Mouse (Mus musculus) urinary bladder, adult 18-20 months (tissue): Measurements from ENCODE around the gene Arglu1.

ENCODE experiments used
- DNase-seq, 2 experiments: peaks; one replicate each; pipeline ENCODE4 v3.0.0; 2022; ENCODE audit warnings: low spot score in 2 of 2, mixed read lengths in 2 of 2

The Arglu1 gene

GRCm38 (mm10) chr8:8658426-8659224 lies 31.7 kb downstream of the Arglu1 start:
- DNase-seq: peak; percentile 70 to 83

DNA sequence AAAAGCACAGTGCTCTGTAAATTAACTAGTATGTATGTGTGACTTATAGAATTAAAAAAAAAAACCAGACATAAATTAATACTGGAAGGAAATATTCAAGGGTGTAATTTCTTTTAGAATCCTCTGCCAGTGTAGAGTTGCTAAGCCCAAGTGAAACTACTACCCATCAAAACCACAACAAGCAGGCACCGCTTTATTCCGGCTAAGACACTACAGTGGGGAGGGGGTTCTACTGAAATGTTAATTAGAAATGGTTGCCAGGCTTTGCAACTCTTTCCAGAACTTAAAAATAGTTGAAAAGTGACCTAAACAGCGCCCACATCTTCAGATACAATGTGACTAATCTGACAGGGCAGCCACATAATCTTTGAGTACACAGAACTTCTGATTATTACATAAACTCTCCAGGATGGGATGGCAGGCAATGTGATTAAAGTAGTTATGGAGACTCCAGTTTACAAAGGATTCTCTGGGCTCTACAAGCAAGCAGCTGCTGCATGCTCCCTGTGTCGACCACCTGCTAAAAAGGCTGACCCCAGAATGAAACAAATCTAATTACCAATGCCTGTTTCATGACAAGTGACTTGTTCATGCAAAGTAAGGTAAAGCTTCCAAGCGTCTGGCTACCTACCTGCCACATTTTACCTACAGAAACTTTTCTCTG lies 32.5 kb downstream of the Arglu1 start:
- DNase-seq: no peak

DNA sequence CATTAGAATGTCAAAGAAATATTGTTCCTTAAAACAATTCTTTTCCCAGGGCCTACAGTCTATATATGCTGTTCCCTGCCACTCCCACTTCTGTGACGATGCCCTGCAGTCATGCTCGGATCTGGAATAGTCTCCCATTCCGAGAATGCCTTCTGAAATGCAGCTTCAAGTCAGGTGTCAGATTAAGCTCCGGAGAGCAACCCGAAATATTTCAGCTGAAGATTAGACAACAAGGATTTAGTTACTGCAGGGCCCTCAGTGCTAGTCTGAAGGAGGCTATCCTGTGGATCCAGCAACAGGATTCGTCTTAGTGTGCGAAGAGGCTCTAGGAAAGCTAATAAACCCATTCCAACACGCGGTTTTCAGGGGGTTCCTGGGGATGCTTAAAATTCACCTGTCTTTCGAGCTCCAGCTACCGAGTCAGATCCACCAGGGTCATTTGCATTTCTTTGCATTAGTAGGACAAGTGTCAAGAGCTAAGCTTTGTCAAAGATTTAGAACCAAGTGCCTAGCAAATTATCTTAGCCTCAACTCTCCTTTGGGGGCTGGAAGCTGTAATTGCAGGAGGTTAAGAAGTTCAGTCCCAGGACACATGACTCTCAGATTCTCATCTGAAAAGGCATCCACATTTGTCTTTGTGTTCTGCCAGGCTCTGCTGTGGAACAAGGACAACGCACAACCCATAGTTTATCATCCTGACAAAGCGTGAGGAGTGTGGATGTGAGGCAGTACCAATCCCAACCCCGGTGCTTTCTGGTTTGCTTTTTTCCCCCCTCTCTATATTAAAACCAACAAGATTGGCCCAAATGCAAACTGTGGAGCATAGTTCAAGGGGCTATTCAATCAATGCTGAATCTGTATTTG lies 33.5 kb downstream of the Arglu1 start:
- DNase-seq: no peak

- DNase-seq: no peak
These were observed 34.7 kb downstream of the Arglu1 start for GRCm38 (mm10) chr8:8655346-8656340.

GRCm38 (mm10) chr8:8653906-8654489 lies 36.3 kb downstream of the Arglu1 start:
- no peak for DNase-seq

GRCm38 (mm10) chr8:8653343-8653742 lies 37.0 kb downstream of the Arglu1 start:
- no peak for DNase-seq

DNA sequence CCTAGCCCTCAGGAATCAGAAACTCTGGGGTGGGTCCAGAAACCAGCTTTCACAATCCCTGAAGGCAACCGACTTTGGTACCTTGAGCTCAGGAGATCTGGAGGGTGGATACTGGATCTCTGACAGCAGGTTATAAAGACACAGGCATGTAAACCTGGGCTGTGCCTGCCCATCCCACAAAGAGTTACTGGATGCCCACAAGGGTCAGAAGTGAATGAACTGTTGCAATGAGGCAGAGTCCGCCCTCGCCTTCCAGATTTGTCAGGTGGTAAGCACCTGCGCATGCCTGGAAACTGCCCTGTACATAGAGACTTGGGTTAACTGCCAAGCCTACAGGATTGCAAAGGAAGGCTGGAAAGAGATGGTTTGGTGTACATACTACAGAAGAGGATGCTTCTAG lies 37.9 kb downstream of the Arglu1 start:
- no peak for DNase-seq

GRCm38 (mm10) chr8:8649944-8650343 lies 40.4 kb downstream of the Arglu1 start:
- no peak for DNase-seq

- DNase-seq: no peak
These were observed 40.8 kb downstream of the Arglu1 start for GRCm38 (mm10) chr8:8649536-8649935.

DNA sequence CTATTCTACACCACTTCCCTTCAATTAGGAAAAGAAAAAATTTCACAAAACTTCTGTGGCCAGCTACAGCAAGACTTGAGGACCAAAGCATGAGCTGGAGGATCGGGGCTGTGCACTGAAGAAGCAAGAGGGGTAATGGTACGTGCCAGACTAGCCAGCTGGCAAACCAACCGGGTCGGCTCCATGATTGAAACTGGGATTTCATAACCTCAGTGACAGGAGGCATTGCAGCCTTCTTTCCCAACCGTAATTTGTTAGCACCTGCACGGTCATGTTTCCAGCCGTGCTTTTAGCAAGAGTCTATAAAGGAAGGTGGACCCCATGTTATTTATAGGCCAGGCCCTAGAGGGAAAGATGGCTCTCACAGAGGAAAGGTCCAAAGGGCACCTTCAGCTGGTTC lies 41.6 kb downstream of the Arglu1 start:
- no peak for DNase-seq

GRCm38 (mm10) chr8:8647824-8648223 lies 42.5 kb downstream of the Arglu1 start:
- DNase-seq: no peak

GRCm38 (mm10) chr8:8647319-8647718 lies 43.0 kb downstream of the Arglu1 start:
- no peak for DNase-seq

- no peak for DNase-seq
These were observed 46.0 kb downstream of the Arglu1 start for GRCm38 (mm10) chr8:8644160-8644915.

- no peak for DNase-seq
These were observed 50.1 kb downstream of the Arglu1 start for GRCm38 (mm10) chr8:8640264-8640588.

- DNase-seq: no peak
These were observed 50.6 kb downstream of the Arglu1 start for GRCm38 (mm10) chr8:8639569-8640263.

- no peak for DNase-seq
These were observed 58.9 kb downstream of the Arglu1 start for GRCm38 (mm10) chr8:8631394-8631793.

DNA sequence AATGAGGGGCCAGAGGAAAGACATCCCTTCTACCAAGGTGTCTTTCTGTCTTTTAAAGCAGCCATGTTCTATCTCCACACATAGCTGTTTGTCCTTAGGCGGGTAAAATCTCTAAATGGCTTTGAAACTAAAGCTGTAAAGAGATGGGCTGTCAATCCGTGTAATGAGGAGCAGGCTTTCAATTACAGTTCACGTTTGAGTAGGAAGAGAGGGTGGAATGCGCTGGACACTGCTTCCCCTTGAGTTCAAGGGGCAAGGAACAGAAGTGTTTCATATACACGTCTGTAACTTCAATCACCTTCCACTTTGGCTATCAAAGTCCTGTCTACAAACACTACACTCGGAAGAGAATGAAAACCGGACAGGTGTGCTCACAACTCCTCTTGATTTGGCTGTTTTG lies 66.3 kb downstream of the Arglu1 start:
- DNase-seq: no peak

- no peak for DNase-seq
These were observed 66.8 kb downstream of the Arglu1 start for GRCm38 (mm10) chr8:8623486-8623885.

- no peak for DNase-seq
These were observed 67.8 kb downstream of the Arglu1 start for GRCm38 (mm10) chr8:8622476-8622875.

DNA sequence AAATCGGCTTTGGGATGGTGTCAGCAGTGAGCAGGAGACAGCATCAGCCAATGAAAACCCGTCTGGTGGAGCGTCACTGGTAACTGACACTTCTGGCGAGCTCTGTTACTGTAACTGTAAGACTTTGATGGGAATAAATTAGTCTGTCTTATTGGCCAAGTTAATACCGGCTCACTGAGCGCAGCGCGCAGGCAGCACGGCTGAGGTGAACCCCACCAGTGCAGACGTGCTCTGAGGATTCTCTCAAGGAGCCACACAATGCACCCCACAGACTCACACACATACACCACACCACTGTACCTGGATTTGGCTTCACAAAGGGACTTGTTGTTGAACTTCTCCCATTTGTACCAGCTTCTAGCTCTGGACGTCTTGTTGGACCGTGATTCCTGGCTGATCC lies 68.3 kb downstream of the Arglu1 start:
- DNase-seq: no peak
